Mouse (Mus musculus): Measurements from ENCODE around the gene Smcp.

DNA sequence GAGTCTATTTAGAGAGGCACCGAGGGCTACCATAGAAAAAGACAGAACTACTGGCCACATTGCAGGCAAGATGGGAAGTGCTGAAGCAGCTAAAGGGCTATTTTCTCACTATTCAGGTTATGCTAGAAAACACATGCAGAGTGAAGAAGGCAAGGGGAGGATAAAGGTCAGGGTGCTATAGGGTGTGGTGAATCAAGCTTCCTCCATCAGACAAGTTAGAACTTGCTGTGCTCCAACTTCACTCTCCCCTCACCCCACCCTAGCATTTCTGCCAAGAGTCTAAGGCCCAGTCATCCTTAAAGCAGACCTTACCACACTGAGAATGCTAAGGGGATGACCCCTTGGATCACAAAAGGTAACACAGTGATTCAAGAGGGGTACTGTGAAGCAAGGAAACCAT lies 9.3 kb downstream of the Smcp start:
- TF ChIP-seq CTCF (IDR thresholded peaks at IDR 0.05; ENCODE audit: extremely low read depth, insufficient read depth, low read length) (no peak), POLR2A (IDR thresholded peaks at IDR 0.05; ENCODE audit: extremely low read depth, insufficient read depth, low read length) (no peak)
